Mouse (Mus musculus) NIH3T3 (cell line): ENCODE data around the gene Myog.

Experiments used
- DNase-seq: peaks from one replicate; pipeline ENCODE4 v3.0.0-alpha.2; 2012; ENCODE audit warnings: low read depth

The Myog gene

GRCm38 (mm10) chr1:134283108-134283507 lies 6.7 kb upstream of the Myog start:
- DNase-seq = no peak

GRCm38 (mm10) chr1:134285458-134286120 lies 4.2 kb upstream of the Myog start:
- DNase-seq = no peak

DNA sequence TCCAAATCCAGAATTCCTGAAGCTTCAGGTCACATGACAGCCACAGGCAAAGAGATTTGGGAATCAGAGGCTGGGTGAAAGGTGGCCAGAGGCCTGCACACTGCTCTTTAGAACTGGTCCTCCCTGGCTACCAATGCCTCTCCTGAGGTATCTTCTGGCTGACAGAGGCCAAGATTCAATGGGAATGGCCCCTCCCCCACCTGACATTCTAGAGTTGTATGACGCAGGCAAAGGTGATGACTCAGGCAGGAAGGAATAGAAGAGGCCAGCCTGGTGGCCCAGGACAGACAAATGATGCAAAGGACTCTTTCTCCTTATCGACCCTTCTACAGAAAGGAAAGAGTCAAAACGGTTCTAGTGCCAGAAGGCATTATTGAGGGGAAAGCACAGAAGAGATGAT lies 1.6 kb upstream of the Myog start:
- peak; percentile 49 for DNase-seq

- DNase-seq = no peak
These were observed 511 bp downstream of the Myog start for GRCm38 (mm10) chr1:134290300-134290699.

GRCm38 (mm10) chr1:134290909-134291308 lies 1.1 kb downstream of the Myog start:
- DNase-seq = peak; percentile 18

GRCm38 (mm10) chr1:134291555-134291954 lies 1.8 kb downstream of the Myog start:
- DNase-seq = no peak

DNA sequence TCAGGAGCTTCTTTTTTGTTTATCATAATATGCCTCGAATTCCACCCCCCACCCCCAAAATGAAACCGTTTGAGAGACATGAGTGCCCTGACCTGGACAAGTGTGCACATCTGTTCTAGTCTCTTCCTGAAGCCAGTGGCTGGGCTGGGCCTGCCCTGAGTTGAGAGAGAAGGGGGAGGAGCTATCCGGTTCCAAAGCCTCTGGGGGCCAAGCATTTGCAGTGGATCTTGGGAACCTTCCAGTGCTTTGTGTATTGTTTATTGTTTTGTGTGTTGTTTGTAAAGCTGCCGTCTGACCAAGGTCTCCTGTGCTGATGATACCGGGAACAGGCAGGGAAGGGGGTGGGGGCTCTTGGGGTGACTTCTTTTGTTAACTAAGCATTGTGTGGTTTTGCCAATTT lies 2.3 kb downstream of the Myog start:
- peak; percentile 26 for DNase-seq

GRCm38 (mm10) chr1:134292601-134293000 lies 2.8 kb downstream of the Myog start:
- no peak for DNase-seq

DNA sequence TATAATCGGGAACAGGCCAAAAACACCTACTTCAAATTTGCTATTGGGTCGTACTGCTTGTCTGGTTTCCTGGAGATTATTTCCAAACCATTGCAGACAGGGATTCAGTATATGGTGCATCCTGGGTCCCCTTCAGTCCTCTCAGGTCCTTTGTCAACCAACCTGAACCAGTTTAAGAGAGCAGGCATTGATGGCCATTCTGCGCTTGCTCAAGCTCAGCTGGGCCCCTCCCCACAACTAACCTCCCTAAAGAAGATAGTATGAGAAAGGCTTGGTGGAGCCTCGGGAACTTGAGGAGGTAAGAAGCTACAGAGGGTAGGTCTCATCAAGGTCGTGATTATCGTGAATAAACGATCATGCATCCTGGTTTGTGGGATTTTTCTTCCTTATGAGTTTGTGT lies 3.5 kb downstream of the Myog start:
- no peak for DNase-seq

- DNase-seq = no peak
These were observed 4.2 kb downstream of the Myog start for GRCm38 (mm10) chr1:134293738-134294604.

DNA sequence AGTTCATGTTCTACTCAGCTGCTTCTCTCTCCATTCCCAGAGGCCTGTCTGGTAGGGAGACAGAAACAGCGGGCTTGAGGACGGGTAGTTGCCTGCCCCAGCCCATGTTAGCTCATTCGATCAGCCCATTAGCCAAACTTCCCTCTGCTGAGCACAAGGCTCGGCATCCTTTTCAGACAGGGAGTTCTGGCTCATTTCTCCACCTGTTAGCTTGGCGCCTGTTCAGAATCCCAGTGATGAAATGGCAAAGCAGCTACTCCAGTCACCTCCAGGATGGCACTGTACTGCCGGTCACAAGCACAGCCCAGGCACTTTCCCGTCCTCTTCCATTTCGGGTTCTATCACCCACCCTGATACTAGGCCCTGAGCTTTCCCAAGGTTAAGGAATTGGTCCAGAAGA lies 7.5 kb downstream of the Myog start:
- no peak for DNase-seq

- DNase-seq = no peak
These were observed 9.0 kb downstream of the Myog start for GRCm38 (mm10) chr1:134298636-134299411.

DNA sequence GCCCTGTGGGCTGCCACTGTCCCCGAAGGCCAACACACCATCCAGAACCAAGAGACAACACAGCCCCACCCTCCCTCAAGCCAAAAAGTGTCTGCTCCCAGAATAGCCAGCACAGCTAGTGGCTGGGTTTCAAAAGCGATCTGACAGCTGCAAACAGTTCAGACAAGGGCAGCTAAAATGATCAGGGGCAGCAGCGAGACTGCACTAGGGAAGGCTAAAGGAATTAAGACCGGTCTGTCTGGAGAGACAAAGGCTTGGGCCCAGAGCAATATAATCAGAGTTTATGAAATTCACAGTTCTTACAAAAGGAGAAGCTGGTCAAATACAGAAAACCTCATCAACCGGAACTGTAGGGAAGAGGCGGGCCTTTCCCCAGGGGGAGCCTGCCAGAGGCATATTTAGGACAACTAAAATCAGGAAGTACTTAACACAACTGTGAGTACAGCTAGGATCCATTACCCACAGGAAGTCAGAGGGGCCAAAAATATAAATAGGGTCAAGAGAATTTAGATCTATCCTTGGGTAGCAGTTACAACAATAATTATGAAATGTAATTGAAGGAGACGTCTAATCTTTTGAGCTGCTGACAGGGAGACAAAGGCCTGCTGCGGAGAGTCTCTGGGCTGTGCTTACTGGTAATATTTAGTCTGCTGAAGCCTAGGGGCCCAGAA lies 12.9 kb downstream of the Myog start:
- DNase-seq = no peak

DNA sequence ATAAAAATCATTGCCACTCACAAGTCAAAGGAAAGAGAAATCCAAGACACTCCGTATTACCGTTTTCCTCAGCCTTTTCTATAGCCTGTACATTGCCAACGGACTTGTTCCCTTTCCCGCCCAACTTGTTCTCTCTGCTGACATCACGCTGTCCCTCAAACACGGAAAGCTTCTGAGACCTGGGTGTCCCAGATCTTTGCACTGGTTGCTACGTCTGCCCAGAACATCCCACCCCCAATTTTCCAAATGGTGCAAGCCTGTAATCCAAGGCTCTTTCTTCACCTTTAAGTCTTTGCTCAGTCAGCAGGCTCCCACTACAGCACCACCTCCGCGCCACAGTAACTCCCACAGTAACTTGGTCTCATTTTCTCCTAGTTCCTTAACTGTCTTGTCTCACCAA lies 15.2 kb downstream of the Myog start:
- no peak for DNase-seq

- DNase-seq = no peak
These were observed 17.6 kb downstream of the Myog start for GRCm38 (mm10) chr1:134307409-134307808.

DNA sequence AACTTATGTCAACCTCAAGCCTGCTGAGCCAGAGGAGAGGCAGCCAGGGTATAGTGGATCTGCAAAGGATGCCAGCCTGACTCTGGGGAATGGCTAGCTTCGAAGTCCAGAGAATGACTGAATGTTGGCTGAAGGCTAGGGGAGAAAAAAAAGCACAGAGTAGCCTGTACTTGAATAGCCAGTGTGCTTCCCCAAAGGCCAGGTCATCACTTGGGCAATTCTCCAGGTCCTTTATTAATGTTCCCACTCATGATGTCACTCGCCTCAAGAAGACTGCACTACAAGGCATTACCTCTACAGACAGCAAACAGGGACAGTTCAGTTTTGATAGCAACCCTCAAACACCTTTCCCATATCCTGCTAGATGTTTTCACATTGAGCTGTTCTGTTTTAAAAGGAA lies 20.5 kb downstream of the Myog start:
- no peak for DNase-seq

- DNase-seq = no peak
These were observed 20.9 kb downstream of the Myog start for GRCm38 (mm10) chr1:134310729-134311128.

DNA sequence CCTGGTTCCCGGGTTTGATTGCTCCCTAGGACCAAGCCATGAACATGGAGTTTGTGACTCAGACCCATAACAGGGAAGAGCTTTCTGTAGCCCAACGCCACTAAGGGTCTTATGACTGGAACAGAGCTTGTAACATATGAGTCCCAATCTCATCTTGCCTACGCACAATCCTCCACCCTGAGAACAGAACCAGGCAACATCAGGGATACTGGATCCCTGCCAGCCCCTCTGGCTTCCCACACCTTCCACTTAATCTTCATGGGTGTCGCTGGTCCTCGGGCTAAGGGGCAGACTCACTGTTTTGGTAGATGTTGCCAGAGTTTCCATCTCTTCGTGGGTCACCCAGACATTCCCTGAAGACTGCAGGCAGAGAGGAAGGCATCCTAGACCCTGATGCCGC lies 22.0 kb downstream of the Myog start:
- no peak for DNase-seq

DNA sequence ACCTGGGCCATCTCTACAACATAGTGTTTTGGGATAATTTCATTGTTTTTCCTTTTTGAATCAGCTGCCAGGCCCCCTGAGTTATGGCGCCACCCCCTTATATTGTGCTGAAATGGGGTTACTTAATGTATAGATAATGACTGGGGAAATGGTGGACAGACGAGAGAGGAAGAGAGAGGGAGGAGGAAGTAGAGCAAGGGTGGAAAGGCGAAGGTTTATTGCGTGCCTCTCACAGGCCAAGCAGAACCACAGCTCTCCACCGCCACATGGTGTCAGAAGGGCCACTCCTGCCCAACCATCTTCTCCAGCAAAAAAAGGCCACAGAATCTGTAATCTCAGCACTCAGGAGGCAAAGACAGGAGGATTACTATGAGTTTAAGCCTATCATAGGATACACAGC lies 25.4 kb downstream of the Myog start:
- no peak for DNase-seq

GRCm38 (mm10) chr1:134316361-134316760 lies 26.6 kb downstream of the Myog start:
- no peak for DNase-seq

DNA sequence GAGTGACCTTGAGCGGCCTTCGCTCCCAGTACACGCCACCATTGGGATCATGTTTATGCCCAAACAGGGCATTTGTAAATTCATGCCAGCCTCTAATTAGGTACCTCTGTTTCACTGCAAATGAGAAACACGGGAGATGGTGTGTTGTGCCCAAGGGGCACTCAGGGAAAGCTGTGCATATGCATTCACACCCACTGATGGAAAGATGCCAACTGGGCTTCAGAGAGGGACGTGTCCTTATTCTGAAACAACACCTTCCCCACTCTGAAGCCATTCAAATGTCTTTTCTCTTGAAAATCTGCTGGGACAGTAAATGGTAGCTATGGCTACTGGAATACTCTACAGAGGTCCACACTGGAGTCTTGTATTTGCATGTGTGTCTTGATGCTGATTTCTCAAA lies 28.5 kb downstream of the Myog start:
- DNase-seq = no peak

- peak; percentile 8 for DNase-seq
These were observed 31.0 kb downstream of the Myog start for GRCm38 (mm10) chr1:134320691-134321301.
